Mouse (Mus musculus) thymus, adult 2 months (tissue): ENCODE measurements around the gene Isoc2b. TPM values are rescaled to one million over a fixed set of nuclear protein-coding genes. Genes with fewer than 3 reads are reported as not detected.

Source experiments
- DNase-seq: peaks from one replicate; pipeline ENCODE4 v3.0.0; 2021
- H3K27ac ChIP-seq: fragments of 200-500 bp; 2 replicates; pipeline ENCODE4 v1.5.1; 2012; ENCODE audit warnings: low read length, control low read depth; ENCODE audit not compliant: control insufficient read depth, insufficient read depth
- H3K27me3 ChIP-seq: fragments of 200-500 bp; 2 replicates; pipeline ENCODE4 v1.6.1; 2012; ENCODE audit warnings: mild to moderate bottlenecking, low read length, moderate library complexity, mixed read lengths; ENCODE audit not compliant: control insufficient read depth, insufficient read depth
- H3K36me3 ChIP-seq: fragments of 200-500 bp; 2 replicates; pipeline ENCODE4 v1.6.1; 2012; ENCODE audit warnings: mild to moderate bottlenecking, low read length, moderate library complexity; ENCODE audit not compliant: control insufficient read depth, insufficient read depth
- H3K4me1 ChIP-seq: fragments of 200-500 bp; replicated peaks from 2 replicates; pipeline ENCODE4 v1.6.1; 2012; ENCODE audit warnings: low read length; ENCODE audit not compliant: control insufficient read depth, insufficient read depth
- H3K4me3 ChIP-seq: fragments of 200-500 bp; 2 replicates; pipeline ENCODE4 v1.5.1; 2012; ENCODE audit warnings: mild to moderate bottlenecking, low read length, control low read depth, moderate library complexity; ENCODE audit not compliant: control insufficient read depth, insufficient read depth
- CTCF ChIP-seq: fragments of 200-500 bp; IDR thresholded peaks from 2 replicates; pipeline ENCODE4 v1.5.1; 2012; ENCODE audit warnings: mild to moderate bottlenecking, control low read depth, low read length, moderate library complexity, borderline replicate concordance; ENCODE audit not compliant: control insufficient read depth, poor library complexity, insufficient read depth; ENCODE audit errors: extremely low read depth
- POLR2A ChIP-seq: fragments of 200-500 bp; IDR thresholded peaks from 2 replicates; pipeline ENCODE4 v1.6.1; 2012; ENCODE audit warnings: mild to moderate bottlenecking, low read length, control low read depth, moderate library complexity; ENCODE audit not compliant: control insufficient read depth, poor library complexity, insufficient read depth; ENCODE audit errors: extremely low read depth
- WGBS: fragments of 180-500 bp; shearing (Covaris S2); methylation state at CpG from one replicate; pipeline ENCODE4 v1.1.7; 2018; 5-methylcytosine and 5-hydroxymethylcytosine counted together
- polyA plus RNA-seq: library from polyadenylated mRNA; depleted of rRNA; stranded (reverse); fragments of >200 nt; gene quantifications from 2 replicates; pipeline ENCODE4 v1.2.3, GENCODE M21; 2012; rRNA removed

The Isoc2b gene
- 21.8 and 23.6 TPM in 2 replicates for polyA plus RNA-seq

GRCm38 (mm10) chr7:4870133-4870532 is at the start of gene Isoc2b:
Gene Isoc2b, minus strand, starts transcription at chr7:4870258.
- Histone ChIP-seq H3K36me3 (no peaks in the 10 kb centered on the region), H3K27ac (no peak within 1 kb of the TSS), H3K4me3 (no peak within 1 kb of the TSS), H3K27me3 (no peaks in the 10 kb centered on the region), H3K4me1 (peaks cover 12% of the 10 kb centered on the region)
- DNase-seq, result no peak
- TF ChIP-seq POLR2A (no peak), CTCF (no peak)
- 67% methylated on average over 6 of the region's 6 CpGs for WGBS

GRCm38 (mm10) chr7:4919096-4919495 is 49.0 kb upstream of the Isoc2b start:
- 98% methylated on average over 21 of the region's 21 CpGs for WGBS
- H3K4me3 ChIP-seq, result no peak overlapping the region

GRCm38 (mm10) chr7:4918681-4919080 is 48.6 kb upstream of the Isoc2b start:
- Histone ChIP-seq H3K27me3 (peaks cover 3% of the 10 kb centered on the region; the same call in 1 of the 2 replicates), H3K36me3 (peaks cover 19% of the 10 kb centered on the region), H3K4me3 (no peak overlapping the region), H3K4me1 (peaks cover 20% of the 10 kb centered on the region), H3K27ac (no peak overlapping the region)
- WGBS, result 97% methylated on average over 15 of the region's 15 CpGs
- TF ChIP-seq CTCF, result no peak
- no peak for TF ChIP-seq POLR2A
- no peak for DNase-seq

More at GRCm38 (mm10) chr7:4919096-4919495, 49.0 kb upstream of the Isoc2b start:
- H3K27me3 ChIP-seq, result peaks cover 7% of the 10 kb centered on the region
- no peak overlapping the region for H3K27ac ChIP-seq
- no peak for DNase-seq
- peaks cover 19% of the 10 kb centered on the region for H3K36me3 ChIP-seq
- TF ChIP-seq CTCF (no peak), POLR2A (no peak)
- H3K4me1 ChIP-seq, result peaks cover 21% of the 10 kb centered on the region

GRCm38 (mm10) chr7:4917494-4917893 is 47.4 kb upstream of the Isoc2b start:
- H3K27me3 ChIP-seq, result no peaks in the 10 kb centered on the region
- DNase-seq, result no peak
- H3K4me3 ChIP-seq, result no peak overlapping the region
- 86% methylated on average over 2 of the region's 2 CpGs for WGBS
- peaks cover 19% of the 10 kb centered on the region for H3K36me3 ChIP-seq
- TF ChIP-seq POLR2A (no peak), CTCF (no peak)
- peaks cover 9% of the 10 kb centered on the region for H3K4me1 ChIP-seq
- no peak overlapping the region for H3K27ac ChIP-seq

GRCm38 (mm10) chr7:4915669-4916416 is 45.8 kb upstream of the Isoc2b start:
- no peak for TF ChIP-seq POLR2A
- TF ChIP-seq CTCF, result no peak
- H3K27me3 ChIP-seq, result no peaks in the 10 kb centered on the region
- H3K27ac ChIP-seq, result peak overlapping the region; percentile 86
- peak overlapping the region; percentile 55 for H3K4me3 ChIP-seq
- peak; percentile 35 for DNase-seq
- peaks cover 7% of the 10 kb centered on the region; the same call in 1 of the 2 replicates for H3K4me1 ChIP-seq
- peaks cover 19% of the 10 kb centered on the region for H3K36me3 ChIP-seq
- WGBS, result 16% methylated on average over 14 of the region's 14 CpGs

GRCm38 (mm10) chr7:4915007-4915665 is 45.1 kb upstream of the Isoc2b start, which contains the start of gene Zfp628:
Gene Zfp628, plus strand, starts transcription at chr7:4915217.
- DNase-seq, result peak; percentile 95

More at GRCm38 (mm10) chr7:4915007-4915665, 45.1 kb upstream of the Isoc2b start, which contains the start of gene Zfp628:
- H3K27me3 ChIP-seq, result no peaks in the 10 kb centered on the region
- H3K4me1 ChIP-seq, result peaks cover 7% of the 10 kb centered on the region; the same call in 1 of the 2 replicates
- H3K4me3 ChIP-seq, result peak within 1 kb of the TSS; percentile 55
- peaks cover 13% of the 10 kb centered on the region for H3K36me3 ChIP-seq
- H3K27ac ChIP-seq, result peak within 1 kb of the TSS; percentile 86
- TF ChIP-seq CTCF (0 out of 2 replicates have a peak, but pooled peaks have one; percentile 54), POLR2A (peak; percentile 88)
- WGBS, result under 1% methylated on average over 55 of the region's 56 CpGs
